Mouse (Mus musculus) forebrain, embryonic 16.5 days (tissue): Measurements from ENCODE around the gene Fuz. TPM values are rescaled to one million over a fixed set of nuclear protein-coding genes. Genes with fewer than 3 reads are reported as not detected.

Source experiments
- ATAC-seq: fragments of 200-750 bp; cut with Nextera tagmentation; 2 replicates; pipeline ENCODE4 v1.8.0; 2017; ENCODE audit warnings: mild to moderate bottlenecking, moderate library complexity
- H3K27ac ChIP-seq: fragments of 300-500 bp; sonication (generic); 2 replicates; pipeline ENCODE4 v1.5.1; 2014; ENCODE audit warnings: low read length, control low read depth
- H3K27me3 ChIP-seq: fragments of 300-500 bp; sonication (generic); replicated peaks from 2 replicates; pipeline ENCODE4 v1.6.1; 2014; ENCODE audit warnings: low read length; ENCODE audit not compliant: control insufficient read depth, insufficient read depth
- H3K36me3 ChIP-seq: fragments of 300-500 bp; sonication (generic); 2 replicates; pipeline ENCODE4 v1.6.1; 2014; ENCODE audit not compliant: control insufficient read depth, insufficient read depth
- H3K4me1 ChIP-seq: fragments of 300-500 bp; sonication (generic); replicated peaks from 2 replicates; pipeline ENCODE4 v1.6.1; 2014; ENCODE audit warnings: low read length; ENCODE audit not compliant: control insufficient read depth, insufficient read depth
- H3K4me2 ChIP-seq: fragments of 300-500 bp; sonication (generic); 2 replicates; pipeline ENCODE4 v1.6.1; 2014; ENCODE audit warnings: mild to moderate bottlenecking, low read length, control low read depth
- H3K4me3 ChIP-seq: fragments of 300-500 bp; sonication (generic); replicated peaks from 2 replicates; pipeline ENCODE4 v1.5.1; 2014; ENCODE audit warnings: mild to moderate bottlenecking, low read length, control low read depth
- H3K9ac ChIP-seq: fragments of 300-500 bp; sonication (generic); replicated peaks from 2 replicates; pipeline ENCODE4 v1.6.1; 2014; ENCODE audit warnings: low read depth, low read length, control low read depth
- H3K9me3 ChIP-seq: fragments of 300-500 bp; sonication (generic); 2 replicates; pipeline ENCODE4 v1.6.1; 2016; ENCODE audit warnings: low read length; ENCODE audit not compliant: control insufficient read depth
- WGBS: fragments of 180-500 bp; shearing (Covaris S2); extraction: QIAGEN DNeasy Blood & Tissue Kit; methylation state at CpG from one replicate; pipeline ENCODE4 v1.1.7; 2014; 5-methylcytosine and 5-hydroxymethylcytosine counted together
- polyA plus RNA-seq: library from polyadenylated mRNA; unstranded; fragments of >200 nt; fragmentation: Nextera tagmentation; extraction: Ambion mirVana; gene quantifications from 2 replicates; pipeline ENCODE4 v1.2.1, GENCODE M21; 2015

Gene Fuz
- polyA plus RNA-seq, 1 experiment from 2014 or later = 21.2 TPM

DNA sequence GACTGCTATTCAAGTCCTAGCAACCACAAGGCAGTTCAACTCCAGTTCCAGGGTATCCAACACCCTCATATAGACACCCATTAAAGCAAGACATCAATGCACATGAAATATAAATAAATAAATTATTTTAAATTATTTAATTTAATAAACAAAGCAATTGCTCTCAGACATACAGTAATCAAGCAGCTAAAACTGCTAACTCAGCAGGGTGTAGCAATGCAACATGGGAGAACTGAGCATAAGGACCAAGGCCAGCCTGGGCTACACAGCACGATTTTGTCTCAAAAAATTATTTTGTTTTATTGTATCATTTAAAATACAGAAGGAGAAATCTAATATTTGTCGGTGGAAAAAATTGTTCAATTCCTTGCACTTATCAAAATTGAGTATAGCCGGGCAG lies 1.7 kb upstream of the Fuz start:
- H3K9me3 ChIP-seq = no peaks in the 10 kb centered on the region
- H3K27me3 ChIP-seq = no peaks in the 10 kb centered on the region
- no peak overlapping the region for H3K4me3 ChIP-seq
- no peak for ATAC-seq
- H3K9ac ChIP-seq = no peak overlapping the region
- H3K4me1 ChIP-seq = peaks cover 58% of the 10 kb centered on the region
- WGBS = 86% methylated on average over 3 of the region's 3 CpGs
- H3K27ac ChIP-seq = peak overlapping the region; percentile 93
- H3K36me3 ChIP-seq = no peaks in the 10 kb centered on the region
- no peak overlapping the region for H3K4me2 ChIP-seq

DNA sequence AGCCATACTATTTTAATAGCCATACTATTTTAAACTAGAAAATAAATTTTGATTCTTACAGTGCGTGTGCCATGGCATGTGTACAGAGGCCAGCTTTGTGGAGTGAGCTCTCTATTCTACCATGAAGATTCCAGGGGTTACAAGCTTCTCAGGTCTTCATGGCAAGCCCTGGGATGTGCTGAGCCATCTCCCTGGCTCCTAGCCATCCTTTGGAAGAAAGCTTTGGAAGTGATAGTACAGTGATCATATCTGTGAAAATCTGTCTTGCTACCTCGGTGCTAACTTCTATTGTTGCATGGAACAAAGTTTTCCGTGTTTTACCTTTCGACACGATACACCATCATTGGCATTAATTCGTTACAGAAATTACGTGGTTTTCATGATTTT lies 680 bp upstream of the Fuz start:
- H3K9ac ChIP-seq = peak overlapping the region; percentile 42

DNA sequence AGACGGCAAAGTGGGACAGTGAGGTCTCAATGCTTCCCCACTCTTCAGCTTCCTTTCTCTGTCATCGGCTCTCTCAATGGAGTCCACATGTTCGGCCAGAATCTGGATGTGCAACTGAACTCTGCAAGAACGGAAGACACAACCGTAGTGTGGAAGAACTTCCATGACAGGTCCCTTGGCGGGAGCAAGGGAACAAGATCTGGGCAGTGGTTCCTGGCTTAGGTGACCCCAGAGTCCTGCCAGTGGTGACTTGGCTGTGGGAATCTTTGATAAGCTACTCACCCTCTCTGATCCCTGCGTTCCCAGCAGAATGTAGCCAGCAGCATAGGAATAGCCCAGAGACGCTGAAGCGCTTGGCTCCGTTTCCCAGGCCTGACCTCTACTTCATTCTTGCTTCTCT lies 620 bp downstream of the Fuz start:
- peak overlapping the region; percentile 67 for H3K4me3 ChIP-seq
- WGBS = 26% methylated on average over 10 of the region's 10 CpGs
- H3K27me3 ChIP-seq = no peaks in the 10 kb centered on the region
- peak overlapping the region; percentile 57 for H3K4me2 ChIP-seq
- no peaks in the 10 kb centered on the region for H3K9me3 ChIP-seq
- peak overlapping the region; percentile 68 for H3K9ac ChIP-seq
- H3K4me1 ChIP-seq = peaks cover 50% of the 10 kb centered on the region
- H3K36me3 ChIP-seq = peaks cover 4% of the 10 kb centered on the region; the same call in 1 of the 2 replicates
- no peak for ATAC-seq
- peak overlapping the region; percentile 93 for H3K27ac ChIP-seq

More for the DNA sequence above, 680 bp upstream of the Fuz start:
- Histone ChIP-seq H3K4me1 (peaks cover 57% of the 10 kb centered on the region), H3K36me3 (peaks cover 4% of the 10 kb centered on the region; the same call in 1 of the 2 replicates), H3K4me2 (peak overlapping the region; percentile 57), H3K27me3 (no peaks in the 10 kb centered on the region), H3K9me3 (no peaks in the 10 kb centered on the region), H3K4me3 (peak overlapping the region; percentile 67), H3K27ac (peak overlapping the region; percentile 93)
- WGBS = 15% methylated on average over 7 of the region's 7 CpGs
- no peak for ATAC-seq

DNA sequence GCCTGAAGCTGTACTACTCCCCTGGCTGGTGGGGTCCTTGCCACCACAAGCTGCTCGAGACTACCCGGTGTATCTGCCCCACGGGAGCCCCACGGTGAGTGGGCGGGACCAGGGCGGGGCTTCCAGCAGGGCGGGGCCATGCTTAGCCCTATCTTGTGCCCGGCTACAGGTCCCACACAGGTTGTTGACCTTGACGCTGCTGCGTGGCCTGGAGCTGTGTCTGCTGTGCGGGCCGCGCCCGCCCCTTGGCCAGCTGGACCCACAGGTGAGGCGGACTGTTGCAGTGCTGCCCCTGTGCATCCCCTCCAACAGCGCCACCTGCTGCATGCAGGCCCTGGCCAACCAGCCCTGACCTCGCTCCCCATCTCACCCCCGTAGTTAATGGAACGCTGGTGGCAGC lies 2.7 kb downstream of the Fuz start:
- no peak overlapping the region for H3K27ac ChIP-seq
- WGBS = 26% methylated on average over 19 of the region's 19 CpGs
- H3K9me3 ChIP-seq = no peaks in the 10 kb centered on the region
- H3K4me2 ChIP-seq = no peak overlapping the region
- H3K36me3 ChIP-seq = peaks cover 5% of the 10 kb centered on the region; the same call in 1 of the 2 replicates
- no peak overlapping the region; the same call in 1 of the 2 replicates for H3K9ac ChIP-seq
- no peak overlapping the region for H3K4me3 ChIP-seq
- no peak for ATAC-seq
- peaks cover 43% of the 10 kb centered on the region for H3K4me1 ChIP-seq
- H3K27me3 ChIP-seq = no peaks in the 10 kb centered on the region

DNA sequence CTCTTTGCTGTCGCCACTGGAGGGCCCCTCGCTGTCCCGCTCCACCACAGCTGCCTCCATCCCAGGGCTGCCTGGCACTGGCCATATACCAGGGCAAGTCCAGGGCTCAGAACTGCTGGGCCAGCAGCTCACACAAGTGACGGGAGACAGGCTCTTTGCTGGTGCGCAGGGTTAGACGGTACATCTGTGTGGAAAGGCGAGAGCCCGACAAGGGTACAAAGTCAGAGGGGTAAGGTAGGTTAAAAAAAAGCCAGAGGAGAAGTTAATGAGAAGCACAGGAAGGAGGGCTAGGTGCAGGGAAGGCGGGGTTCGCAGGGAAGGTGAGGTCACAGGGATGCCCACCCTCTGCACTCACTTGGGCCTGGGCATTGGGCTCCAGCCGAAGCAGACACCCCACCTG lies 4.8 kb downstream of the Fuz start:
- no peak overlapping the region for H3K9ac ChIP-seq
- ATAC-seq = no peak
- WGBS = 85% methylated on average over 11 of the region's 11 CpGs
- peaks cover 17% of the 10 kb centered on the region for H3K36me3 ChIP-seq
- H3K9me3 ChIP-seq = no peaks in the 10 kb centered on the region
- H3K27ac ChIP-seq = no peak overlapping the region
- no peaks in the 10 kb centered on the region for H3K27me3 ChIP-seq
- peaks cover 26% of the 10 kb centered on the region for H3K4me1 ChIP-seq
- no peak overlapping the region for H3K4me3 ChIP-seq
- H3K4me2 ChIP-seq = no peak overlapping the region

DNA sequence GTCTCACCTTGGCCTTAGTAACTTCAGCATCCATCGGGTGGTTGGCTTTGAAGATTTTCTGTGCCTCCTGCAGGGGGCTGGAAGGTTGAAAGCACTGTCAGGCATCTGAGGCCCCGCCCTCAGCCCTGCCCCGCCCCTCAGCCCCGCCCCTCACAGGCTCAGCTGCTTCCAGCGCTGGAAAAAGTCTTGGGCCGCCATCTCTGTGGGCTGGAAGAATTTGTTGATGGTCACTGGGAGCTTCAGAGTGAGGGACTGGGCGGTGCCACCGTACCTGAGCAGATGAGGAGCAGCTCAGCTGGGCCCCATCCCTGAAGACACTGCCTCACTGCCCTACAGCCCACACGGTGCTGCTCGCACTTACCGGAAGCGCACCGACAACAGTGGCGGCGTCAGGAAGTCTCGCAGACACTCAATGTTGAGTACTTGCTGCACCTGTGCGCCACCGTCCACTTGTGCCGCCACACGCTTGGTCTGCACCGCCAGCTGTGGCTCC lies 5.4 kb downstream of the Fuz start:
- H3K36me3 ChIP-seq = peaks cover 23% of the 10 kb centered on the region
- peak; percentile 18 for ATAC-seq

DNA sequence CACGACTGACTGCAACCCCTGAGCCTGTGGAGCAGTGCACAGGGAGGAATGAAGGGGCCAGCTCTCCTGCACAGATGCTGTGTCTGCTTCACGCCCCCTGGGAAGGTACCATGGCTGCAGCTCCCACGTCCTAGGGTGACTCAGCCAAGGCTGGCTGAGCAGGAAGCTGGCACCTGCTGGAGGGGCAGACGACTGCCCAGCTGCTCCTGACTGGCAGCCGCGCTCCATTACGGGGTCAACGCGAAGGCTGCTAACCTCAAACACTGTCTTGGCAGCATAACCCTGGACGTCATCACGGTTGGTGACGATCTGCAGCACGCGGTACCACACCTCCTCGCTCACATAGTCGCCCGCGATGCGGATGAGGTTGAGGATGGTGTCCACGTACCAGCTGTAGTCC lies 9.6 kb downstream of the Fuz start:
- Histone ChIP-seq H3K4me1 (peaks cover 7% of the 10 kb centered on the region), H3K9me3 (no peaks in the 10 kb centered on the region), H3K27me3 (no peaks in the 10 kb centered on the region), H3K27ac (no peak overlapping the region), H3K9ac (no peak overlapping the region), H3K36me3 (peaks cover 37% of the 10 kb centered on the region), H3K4me3 (no peak overlapping the region), H3K4me2 (no peak overlapping the region)
- no peak for ATAC-seq
- 92% methylated on average over 20 of the region's 20 CpGs for WGBS

More for the DNA sequence above, 5.4 kb downstream of the Fuz start:
- 13% methylated on average over 21 of the region's 21 CpGs for WGBS
- H3K4me3 ChIP-seq = peak overlapping the region; percentile 17; the same call in 1 of the 2 replicates
- no peaks in the 10 kb centered on the region for H3K9me3 ChIP-seq
- no peaks in the 10 kb centered on the region for H3K27me3 ChIP-seq
- no peak overlapping the region; the same call in 1 of the 2 replicates for H3K9ac ChIP-seq
- H3K27ac ChIP-seq = no peak overlapping the region
- H3K4me2 ChIP-seq = peak overlapping the region; percentile 38
- H3K4me1 ChIP-seq = peaks cover 26% of the 10 kb centered on the region

DNA sequence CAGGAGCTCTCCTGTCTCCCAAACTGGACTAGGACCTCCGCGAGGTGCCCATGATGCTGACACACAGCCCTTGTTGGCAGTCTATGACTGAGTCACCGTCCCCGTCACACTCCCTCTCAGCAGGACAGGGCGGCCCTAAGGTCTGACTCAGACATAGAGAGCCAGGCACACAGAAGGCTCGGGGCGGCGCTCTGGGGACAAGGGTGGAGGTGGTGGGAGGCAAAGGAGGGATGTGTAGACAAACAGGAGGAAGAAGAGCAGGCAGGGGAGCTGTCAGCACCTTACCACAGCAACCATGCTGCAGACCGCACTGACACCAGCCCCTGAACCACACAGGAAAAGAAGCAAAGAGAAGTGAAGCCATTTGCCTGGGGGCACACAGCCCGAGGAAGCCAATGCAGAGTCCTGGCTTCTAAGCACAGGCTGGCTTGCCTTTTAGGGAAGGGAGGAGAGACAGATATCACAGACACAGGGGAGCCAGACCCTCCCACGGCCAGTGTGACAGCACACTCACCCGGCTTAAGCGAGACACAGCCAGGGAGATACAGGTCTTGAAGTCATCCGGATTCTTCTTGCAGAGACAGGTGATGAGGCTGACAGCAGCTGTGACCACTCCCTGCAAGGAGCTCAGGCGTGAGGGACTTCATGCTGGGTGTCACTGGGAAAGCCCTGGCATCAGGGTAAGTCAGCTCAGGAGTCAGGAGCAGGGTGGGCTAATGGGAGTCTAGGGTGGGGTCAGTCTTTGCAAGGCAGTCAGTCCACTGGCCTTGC lies 13.0 kb downstream of the Fuz start:
- Histone ChIP-seq H3K4me1 (no peaks in the 10 kb centered on the region), H3K4me3 (no peak overlapping the region), H3K9ac (no peak overlapping the region), H3K36me3 (peaks cover 39% of the 10 kb centered on the region), H3K4me2 (no peak overlapping the region), H3K9me3 (no peaks in the 10 kb centered on the region), H3K27me3 (no peaks in the 10 kb centered on the region), H3K27ac (no peak overlapping the region)
- ATAC-seq = no peak
- 92% methylated on average over 15 of the region's 15 CpGs for WGBS

DNA sequence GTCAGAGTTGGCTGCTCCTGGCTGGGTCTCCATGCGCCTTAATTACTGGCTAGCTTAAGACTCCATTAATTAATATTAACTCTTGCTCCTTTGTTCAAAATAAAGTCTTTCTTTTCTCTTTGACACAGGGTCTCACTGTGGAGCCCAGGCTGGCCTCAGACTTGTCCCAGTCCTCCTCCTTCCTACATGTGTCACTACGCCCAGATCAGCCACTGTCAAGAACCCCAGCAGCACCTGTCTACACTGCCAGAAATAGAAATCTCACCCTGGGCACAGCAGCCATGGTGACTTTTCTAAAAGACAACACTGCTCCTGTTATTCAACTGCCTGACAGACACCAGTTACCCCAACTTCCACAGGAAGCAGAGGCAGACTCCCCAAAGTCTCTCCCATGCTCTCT lies 18.5 kb downstream of the Fuz start:
- H3K4me1 ChIP-seq = no peaks in the 10 kb centered on the region
- 54% methylated on average over 2 of the region's 2 CpGs for WGBS
- no peak overlapping the region for H3K27ac ChIP-seq
- H3K9ac ChIP-seq = no peak overlapping the region
- no peaks in the 10 kb centered on the region for H3K27me3 ChIP-seq
- no peak overlapping the region for H3K4me3 ChIP-seq
- ATAC-seq = no peak
- no peaks in the 10 kb centered on the region for H3K9me3 ChIP-seq
- no peak overlapping the region for H3K4me2 ChIP-seq
- peaks cover 12% of the 10 kb centered on the region for H3K36me3 ChIP-seq
